Mouse (Mus musculus): ENCODE measurements around the gene Gm20721. TPM values are rescaled to one million over a fixed set of nuclear protein-coding genes. Genes with fewer than 3 reads are reported as not detected.
A peak's percentile ranks its signal among the peaks of the same experiment; 100 is the strongest.
"Not testable (repeated sequence)": the region's sequence is repeated elsewhere in the genome, so short reads cannot be mapped to it uniquely, and the experiment has no call there.

The Gm20721 gene
- polyA plus RNA-seq, 1 experiment from 2014 or later, result 14.6 TPM

DNA sequence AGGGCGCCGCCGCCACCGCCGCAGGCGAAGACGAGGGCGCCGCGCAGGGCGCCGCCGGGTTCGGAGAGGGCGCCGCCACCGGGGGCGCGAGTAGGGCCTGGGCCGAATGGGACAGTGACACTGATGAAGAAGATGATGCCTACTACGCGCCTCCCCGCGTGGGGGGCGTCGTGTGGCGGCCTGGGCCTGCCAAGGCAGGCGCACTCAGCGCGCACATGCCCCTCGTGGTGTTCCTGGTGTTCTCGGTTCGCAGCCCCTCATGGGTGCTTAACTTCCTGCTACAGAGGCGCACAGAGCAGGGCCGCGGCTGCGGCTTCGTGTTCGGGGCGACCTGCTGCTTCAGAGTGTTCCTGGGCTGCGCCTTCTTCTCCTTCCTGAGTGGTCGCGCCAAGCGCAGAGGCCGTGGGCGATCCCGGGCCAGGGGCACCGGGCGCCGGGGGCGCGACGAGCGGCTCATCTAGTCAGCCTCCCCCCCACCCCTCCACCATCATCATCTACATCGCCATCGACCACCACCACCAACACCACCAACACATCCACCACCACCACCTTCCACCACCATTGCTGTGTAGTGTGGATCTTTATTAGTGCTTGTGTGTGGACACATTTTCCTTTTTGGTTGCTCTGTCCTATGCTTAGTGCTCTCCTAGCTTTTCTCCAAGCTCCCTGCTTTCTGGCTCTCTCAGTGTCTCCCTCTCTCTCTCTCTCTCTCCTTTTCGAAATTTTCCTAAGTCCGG, 17.4 kb downstream of the Gm20721 start:
- H3K27ac ChIP-seq (replicated peaks), result peak overlapping the region; percentile 100
- H3K36me3 ChIP-seq (replicated peaks), result peaks cover 24% of the 10 kb centered on the region
- H3K4me1 ChIP-seq, result peaks cover 51% of the 10 kb centered on the region
- peak overlapping the region; percentile 99 for H3K4me3 ChIP-seq
- H3K9me3 ChIP-seq, result peaks cover 15% of the 10 kb centered on the region
- 42% methylated on average over 58 of the region's 58 CpGs for WGBS
- no peaks in the 10 kb centered on the region for H3K27me3 ChIP-seq (replicated peaks; ENCODE audit: low read depth, poor library complexity, severe bottlenecking)
- DNase-seq (ENCODE audit: low spot score), result no peak

DNA sequence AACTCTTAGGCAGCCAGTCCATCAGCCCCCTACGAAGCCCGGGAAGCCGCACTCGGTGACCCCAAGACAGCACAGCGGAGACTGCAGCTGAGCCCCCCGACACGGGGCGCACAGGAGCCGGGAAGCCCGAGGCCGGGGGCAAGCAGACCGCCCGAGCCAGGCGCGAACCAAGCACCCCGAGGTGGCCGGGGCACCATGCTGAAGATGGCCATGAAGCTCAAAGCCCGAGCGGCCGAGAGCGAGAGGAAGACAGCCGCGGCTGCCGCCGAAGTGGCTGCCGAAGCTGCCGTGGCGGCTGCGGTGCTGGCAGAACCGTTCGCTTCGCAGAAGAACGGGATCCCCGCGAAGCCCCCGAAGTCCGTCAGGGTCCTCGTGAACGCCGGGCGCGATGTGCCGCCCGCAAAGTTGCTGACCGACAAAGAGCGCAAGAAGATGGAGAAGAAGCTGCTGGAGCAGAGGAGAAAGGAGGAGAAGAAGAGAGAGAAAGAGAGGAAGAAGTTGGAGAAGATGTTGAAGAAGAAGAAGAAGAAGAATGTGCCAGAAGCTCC, 18.1 kb downstream of the Gm20721 start:
- Histone ChIP-seq H3K4me3 (peak overlapping the region; percentile 99), H3K36me3 (replicated peaks) (peaks cover 20% of the 10 kb centered on the region), H3K9me3 (peaks cover 15% of the 10 kb centered on the region), H3K4me1 (peaks cover 45% of the 10 kb centered on the region), H3K27me3 (replicated peaks; ENCODE audit: low read depth, poor library complexity, severe bottlenecking) (no peaks in the 10 kb centered on the region), H3K27ac (replicated peaks) (peak overlapping the region; percentile 100)
- 50% methylated on average over 46 of the region's 46 CpGs for WGBS
- DNase-seq (ENCODE audit: low spot score), result peak; percentile 50

DNA sequence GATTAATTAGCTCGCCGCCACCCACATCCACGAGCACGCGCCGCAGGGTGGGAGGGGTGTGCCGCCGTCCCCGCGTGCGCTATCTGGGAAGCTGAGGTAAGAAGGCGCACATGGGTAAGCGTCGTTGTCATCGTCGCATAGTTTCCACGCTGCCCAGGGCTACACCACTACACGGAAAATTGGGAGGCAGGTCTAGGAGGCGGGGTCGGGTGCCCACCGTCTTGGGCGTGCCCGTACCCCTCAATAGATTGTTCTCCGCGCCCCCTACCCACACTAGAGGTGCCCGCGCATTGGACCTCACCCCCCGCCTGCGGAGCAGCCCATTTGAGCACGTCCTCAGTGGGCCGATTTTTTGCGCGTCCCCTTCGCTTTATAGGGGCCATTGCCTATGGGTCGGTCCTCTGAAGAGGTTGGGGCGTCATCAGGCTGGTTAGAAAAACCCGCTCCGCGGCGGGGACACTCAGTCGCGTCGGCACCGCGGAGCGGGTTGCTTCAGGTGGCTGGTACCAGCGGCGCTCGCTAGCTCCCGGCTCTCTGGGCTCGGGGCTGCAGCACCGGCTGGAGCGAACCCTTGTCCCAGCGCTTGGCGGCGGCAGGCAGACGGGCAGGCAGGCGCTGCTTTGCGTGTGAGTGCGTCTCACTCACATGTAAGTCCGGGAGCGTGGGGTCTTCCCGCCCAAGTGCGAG, 19.1 kb downstream of the Gm20721 start:
- peak overlapping the region; percentile 100 for H3K27ac ChIP-seq (replicated peaks)
- peak; percentile 79 for DNase-seq (ENCODE audit: low spot score)

DNA sequence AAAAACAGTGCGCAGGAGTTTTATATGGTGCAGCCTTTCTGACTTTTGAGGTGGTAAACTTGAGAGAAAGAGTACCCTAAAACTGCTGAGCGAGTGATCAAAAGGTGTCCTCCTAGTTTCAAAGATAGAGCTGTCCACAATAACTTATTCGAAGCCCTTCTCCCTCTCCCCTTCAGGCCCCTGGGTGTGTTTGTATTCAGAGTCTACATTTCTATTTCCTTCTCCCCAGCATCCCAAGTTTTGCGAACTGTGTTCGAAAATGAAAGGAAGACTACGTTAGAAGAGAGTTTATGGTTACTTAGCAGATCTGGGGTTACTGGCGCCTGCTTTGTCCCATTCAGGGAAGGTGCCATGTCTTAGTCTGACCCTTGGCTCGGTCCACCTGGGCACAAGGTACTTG, 20.0 kb downstream of the Gm20721 start:
- no peak for DNase-seq (ENCODE audit: low spot score)
- no peaks in the 10 kb centered on the region for H3K27me3 ChIP-seq (replicated peaks; ENCODE audit: low read depth, poor library complexity, severe bottlenecking)
- H3K4me1 ChIP-seq, result peaks cover 29% of the 10 kb centered on the region
- H3K9me3 ChIP-seq, result peaks cover 15% of the 10 kb centered on the region
- peaks cover 24% of the 10 kb centered on the region for H3K36me3 ChIP-seq (replicated peaks)
- WGBS, result 67% methylated on average over 8 of the region's 8 CpGs
- peak overlapping the region; percentile 99 for H3K4me3 ChIP-seq
- peak overlapping the region; percentile 100; the same call in 1 of the 2 replicates for H3K27ac ChIP-seq (replicated peaks)

More for the DNA sequence above, 19.1 kb downstream of the Gm20721 start:
- Histone ChIP-seq H3K36me3 (replicated peaks) (peaks cover 24% of the 10 kb centered on the region), H3K27me3 (replicated peaks; ENCODE audit: low read depth, poor library complexity, severe bottlenecking) (no peaks in the 10 kb centered on the region), H3K4me3 (peak overlapping the region; percentile 99), H3K9me3 (peaks cover 15% of the 10 kb centered on the region), H3K4me1 (peaks cover 38% of the 10 kb centered on the region)
- 44% methylated on average over 64 of the region's 64 CpGs for WGBS

DNA sequence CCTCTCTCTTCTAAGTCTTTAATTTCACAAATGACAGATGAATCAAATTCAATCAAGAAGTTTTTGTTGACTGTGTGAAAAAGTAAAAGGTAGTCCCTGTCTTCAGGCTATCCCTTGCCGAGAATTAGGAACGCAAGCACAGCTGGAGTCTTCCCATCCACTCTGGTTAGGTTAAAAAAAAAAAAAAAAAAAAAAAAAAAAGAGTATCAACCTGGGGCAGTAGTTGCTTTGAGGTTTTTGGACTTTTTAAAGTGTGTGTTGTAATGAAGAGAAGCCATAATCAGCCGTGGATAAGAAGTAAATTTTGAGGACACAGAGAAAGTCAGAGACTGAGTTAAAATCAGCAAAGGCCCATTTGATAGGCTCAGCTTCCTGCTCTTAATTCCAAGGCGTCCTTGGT, 20.5 kb downstream of the Gm20721 start:
- 58% methylated on average over 4 of the region's 4 CpGs for WGBS
- Histone ChIP-seq H3K4me3 (0 out of 2 replicates have a peak overlapping the region, but pooled peaks have one; percentile 99), H3K27me3 (replicated peaks; ENCODE audit: low read depth, poor library complexity, severe bottlenecking) (no peaks in the 10 kb centered on the region), H3K36me3 (replicated peaks) (peaks cover 24% of the 10 kb centered on the region), H3K4me1 (peaks cover 29% of the 10 kb centered on the region), H3K27ac (replicated peaks) (no peak overlapping the region), H3K9me3 (peaks cover 15% of the 10 kb centered on the region)
- DNase-seq (ENCODE audit: low spot score), result no peak

DNA sequence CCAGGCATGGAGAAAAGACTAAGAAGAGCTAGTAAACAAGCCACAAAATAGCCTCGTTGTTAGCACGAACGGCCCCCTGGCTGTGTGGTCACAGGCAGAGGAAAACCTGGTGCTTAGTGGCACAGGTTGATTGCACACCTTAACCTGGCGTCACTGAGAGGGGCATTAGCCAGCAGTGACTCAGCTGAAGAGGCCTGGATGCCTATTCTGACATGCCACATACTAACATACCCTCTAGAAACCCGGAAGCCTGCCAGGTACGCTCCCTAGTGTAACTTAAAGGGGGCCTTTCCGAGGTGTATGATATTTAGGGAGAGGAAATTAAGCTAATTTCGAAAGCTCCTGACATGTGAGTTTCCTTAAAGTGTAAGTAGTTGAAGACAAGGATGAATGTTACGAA, 29.9 kb downstream of the Gm20721 start:
- Histone ChIP-seq H3K4me3 (no peak overlapping the region), H3K27ac (replicated peaks) (no peak overlapping the region), H3K36me3 (replicated peaks) (no peaks in the 10 kb centered on the region), H3K9me3 (no peaks in the 10 kb centered on the region), H3K4me1 (peaks cover 24% of the 10 kb centered on the region), H3K27me3 (replicated peaks; ENCODE audit: low read depth, poor library complexity, severe bottlenecking) (no peaks in the 10 kb centered on the region)
- DNase-seq (ENCODE audit: low spot score), result no peak
- WGBS, result 90% methylated on average over 9 of the region's 9 CpGs

DNA sequence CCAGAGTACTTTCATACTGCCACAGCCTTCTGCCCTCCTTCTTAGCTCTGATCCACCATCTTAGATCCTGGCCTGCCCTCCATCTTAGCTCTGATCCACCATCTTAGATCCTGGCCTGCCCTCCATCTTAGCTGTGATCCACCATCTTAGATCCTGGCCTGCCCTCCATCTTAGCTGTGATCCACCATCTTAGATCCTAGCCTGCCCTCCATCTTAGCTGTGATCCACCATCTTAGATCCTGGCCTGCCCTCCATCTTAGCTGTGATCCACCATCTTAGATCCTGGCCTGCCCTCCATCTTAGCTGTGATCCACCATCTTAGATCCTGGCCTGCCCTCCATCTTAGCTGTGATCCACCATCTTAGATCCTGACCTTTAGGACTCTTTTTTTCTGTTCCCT, 31.1 kb downstream of the Gm20721 start:
- not testable (repeated sequence) for DNase-seq (ENCODE audit: low spot score); H3K27me3 ChIP-seq (replicated peaks; ENCODE audit: low read depth, poor library complexity, severe bottlenecking); H3K27ac ChIP-seq (replicated peaks); H3K36me3 ChIP-seq (replicated peaks); H3K4me3 ChIP-seq; H3K9me3 ChIP-seq
- H3K4me1 ChIP-seq, result peaks cover 33% of the 10 kb centered on the region

DNA sequence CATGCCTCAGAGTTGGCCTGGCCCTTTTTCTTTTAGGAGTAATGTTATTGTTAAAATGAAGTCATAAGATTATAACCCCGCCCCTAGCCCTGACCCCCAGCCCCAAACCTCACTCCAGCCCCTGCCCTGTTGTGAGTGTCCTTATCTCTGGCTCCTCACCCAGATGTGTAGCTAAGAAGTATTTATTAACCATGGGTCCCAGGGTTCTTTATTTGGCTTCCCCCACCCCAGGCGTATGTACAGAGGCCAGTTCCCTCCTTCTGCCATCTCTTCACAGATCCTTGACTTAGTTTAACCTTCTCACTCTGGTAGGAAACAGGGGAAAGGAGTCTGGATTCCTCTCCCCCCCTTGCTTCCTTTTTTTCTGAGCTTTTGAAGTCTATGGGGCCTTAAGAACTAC, 33.9 kb downstream of the Gm20721 start:
- 89% methylated on average over 2 of the region's 2 CpGs for WGBS

DNA sequence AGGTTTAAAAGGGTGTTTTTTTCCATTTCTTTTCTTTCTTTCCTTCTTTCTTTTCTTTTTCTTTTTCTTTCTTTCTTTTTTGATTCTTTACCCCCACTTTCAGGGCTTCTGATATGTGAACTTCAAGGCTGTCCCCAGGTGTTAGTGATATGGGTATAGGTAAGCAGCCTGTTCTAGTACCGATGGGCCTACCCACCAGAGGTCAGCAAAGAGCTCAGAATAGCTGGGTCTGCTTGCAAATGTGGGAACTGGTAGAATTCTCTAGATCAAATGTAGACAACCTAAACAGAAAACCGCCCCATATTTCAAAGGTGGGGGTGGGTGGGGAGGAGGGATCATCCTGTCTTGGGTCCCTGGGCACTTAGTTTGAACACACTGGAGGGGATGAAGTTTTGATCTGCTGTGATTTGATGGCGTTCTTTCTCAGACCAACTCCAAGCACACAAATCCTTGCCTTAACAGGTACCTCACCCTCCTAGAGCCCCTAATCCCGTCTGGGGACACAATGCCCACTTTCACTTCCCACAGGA, 34.3 kb downstream of the Gm20721 start:
- Histone ChIP-seq H3K9me3 (no peaks in the 10 kb centered on the region), H3K4me3 (no peak overlapping the region), H3K4me1 (peaks cover 30% of the 10 kb centered on the region), H3K27me3 (replicated peaks; ENCODE audit: low read depth, poor library complexity, severe bottlenecking) (no peaks in the 10 kb centered on the region), H3K27ac (replicated peaks) (peak overlapping the region; percentile 66; the same call in 1 of the 2 replicates), H3K36me3 (replicated peaks) (no peaks in the 10 kb centered on the region)
- DNase-seq (ENCODE audit: low spot score), result peak; percentile 79
- 39% methylated on average over 4 of the region's 4 CpGs for WGBS

More for the DNA sequence above, 33.9 kb downstream of the Gm20721 start:
- Histone ChIP-seq H3K27ac (replicated peaks) (peak overlapping the region; percentile 66; the same call in 1 of the 2 replicates), H3K27me3 (replicated peaks; ENCODE audit: low read depth, poor library complexity, severe bottlenecking) (no peaks in the 10 kb centered on the region), H3K4me3 (no peak overlapping the region), H3K4me1 (peaks cover 30% of the 10 kb centered on the region), H3K36me3 (replicated peaks) (no peaks in the 10 kb centered on the region), H3K9me3 (no peaks in the 10 kb centered on the region)
- DNase-seq (ENCODE audit: low spot score), result no peak

DNA sequence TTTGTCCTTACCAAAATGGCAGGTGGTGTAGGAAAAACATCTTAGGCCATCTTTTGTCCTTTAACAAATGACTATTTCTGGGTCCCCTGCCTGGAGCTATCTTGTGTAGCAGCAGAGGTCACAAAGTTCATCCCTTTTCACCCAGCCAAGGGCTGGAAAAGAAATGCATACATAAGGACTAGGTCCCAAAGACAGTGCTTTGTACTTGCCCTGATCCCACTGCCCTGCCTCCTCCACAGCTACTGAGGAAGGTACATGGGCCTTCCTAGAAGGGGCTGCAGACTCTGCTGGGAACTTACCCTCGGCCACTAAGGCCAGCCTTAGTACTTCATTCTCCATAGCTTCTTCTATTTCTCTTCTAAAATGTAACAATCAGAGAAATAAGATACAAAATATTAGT, 34.9 kb downstream of the Gm20721 start:
- Histone ChIP-seq H3K36me3 (replicated peaks) (no peaks in the 10 kb centered on the region), H3K27ac (replicated peaks) (peak overlapping the region; percentile 73; the same call in 1 of the 2 replicates), H3K27me3 (replicated peaks; ENCODE audit: low read depth, poor library complexity, severe bottlenecking) (no peaks in the 10 kb centered on the region), H3K9me3 (no peaks in the 10 kb centered on the region), H3K4me3 (no peak overlapping the region), H3K4me1 (peaks cover 31% of the 10 kb centered on the region)
- WGBS, result 59% methylated on average over 1 of the region's 1 CpGs
- no peak for DNase-seq (ENCODE audit: low spot score)

DNA sequence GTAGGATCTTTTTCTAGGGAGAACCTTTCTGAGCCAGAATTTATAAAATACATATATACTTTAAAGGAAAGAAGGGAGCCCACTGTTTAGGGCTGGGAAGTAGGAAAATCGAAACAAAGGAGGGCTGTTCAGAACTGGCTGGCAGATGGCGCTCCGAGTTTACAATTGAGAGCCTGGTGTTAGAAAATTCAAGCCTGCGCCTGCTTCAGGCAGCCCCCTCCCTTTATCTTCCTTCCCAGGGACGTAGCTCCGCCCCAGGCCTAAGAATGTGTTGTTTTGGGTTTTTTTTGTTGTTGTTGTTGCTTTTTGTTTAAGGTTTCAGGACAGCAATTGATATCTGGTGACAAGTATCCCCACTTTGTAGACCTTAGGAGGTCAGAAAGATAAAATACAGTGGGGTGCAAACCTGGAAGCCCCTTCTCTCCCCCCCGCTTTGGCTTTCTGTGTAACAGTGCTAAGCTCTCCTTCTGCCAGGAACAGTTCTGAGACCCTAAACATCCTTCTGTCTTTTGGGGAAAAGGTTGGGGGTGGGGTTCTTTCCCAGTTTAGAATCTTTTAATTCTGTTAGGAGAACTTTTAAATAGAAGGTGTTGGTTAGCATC, 35.5 kb downstream of the Gm20721 start:
- Histone ChIP-seq H3K4me1 (peaks cover 37% of the 10 kb centered on the region), H3K4me3 (no peak overlapping the region), H3K27me3 (replicated peaks; ENCODE audit: low read depth, poor library complexity, severe bottlenecking) (no peaks in the 10 kb centered on the region), H3K9me3 (no peaks in the 10 kb centered on the region), H3K36me3 (replicated peaks) (no peaks in the 10 kb centered on the region), H3K27ac (replicated peaks) (peak overlapping the region; percentile 73)
- 13% methylated on average over 7 of the region's 7 CpGs for WGBS
- DNase-seq (ENCODE audit: low spot score), result peak; percentile 74

DNA sequence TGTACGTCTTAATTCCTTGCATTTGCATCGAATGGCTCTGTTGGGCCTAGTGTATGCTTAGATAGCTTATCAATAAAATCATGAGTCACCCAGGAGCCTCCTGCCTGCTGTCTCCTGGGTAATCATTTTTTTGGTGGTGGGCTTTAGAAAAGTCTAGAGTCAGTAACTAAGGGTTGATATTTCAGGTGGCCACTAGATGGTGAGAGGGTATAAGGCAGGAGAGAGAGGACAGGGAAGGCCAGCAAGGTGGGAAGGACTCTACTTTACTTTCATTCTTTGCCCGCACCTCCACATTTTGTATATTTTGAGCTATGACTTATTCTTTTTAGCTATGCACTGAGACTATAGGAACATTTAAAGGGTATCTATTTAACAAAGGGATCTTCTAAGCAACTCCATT, 38.6 kb downstream of the Gm20721 start:
- Histone ChIP-seq H3K27me3 (replicated peaks; ENCODE audit: low read depth, poor library complexity, severe bottlenecking) (no peaks in the 10 kb centered on the region), H3K4me1 (peaks cover 34% of the 10 kb centered on the region), H3K36me3 (replicated peaks) (no peaks in the 10 kb centered on the region), H3K9me3 (no peaks in the 10 kb centered on the region), H3K27ac (replicated peaks) (no peak overlapping the region), H3K4me3 (no peak overlapping the region)
- no peak for DNase-seq (ENCODE audit: low spot score)
- 83% methylated on average over 3 of the region's 3 CpGs for WGBS
